13 mouse cellular contexts compared by ENCODE assay signal in genomic region chr6:145931341-145931740, GRCm38 (mm10). TPM values are rescaled to one million over a fixed set of nuclear protein-coding genes. Genes with fewer than 3 reads are reported as not detected.
DNase-seq lines count a peak whose midpoint lies in the region; ATAC-seq and TF ChIP-seq lines count a peak whose summit lies in the region.
"Had no signal": no experiment of that assay in that cellular context is flagged by ENCODE, and none has a peak within 500 bp of the region (broad histone marks: within the 10 kb centered on the region; RNA-seq: fewer than 3 reads in every experiment).

Gene Sspn, plus strand, starts transcription at chr6:145931641.

- no peaks in the 10 kb centered on the region for H3K36me3 ChIP-seq in stomach, embryonic 14.5 days (ENCODE audit: control insufficient read depth, insufficient read depth, low read length)
- H3K36me3 ChIP-seq in stomach, postnatal 0 days (ENCODE audit: control insufficient read depth, insufficient read depth, low read length), result no peaks in the 10 kb centered on the region
- no peaks in the 10 kb centered on the region for H3K36me3 ChIP-seq in heart, embryonic 13.5 days
- no peaks in the 10 kb centered on the region for H3K36me3 ChIP-seq in stomach, embryonic 15.5 days
- no peaks in the 10 kb centered on the region for H3K36me3 ChIP-seq in midbrain, embryonic 15.5 days (replicated peaks)
- no peaks in the 10 kb centered on the region for H3K36me3 ChIP-seq in liver, postnatal 0 days (replicated peaks; ENCODE audit: insufficient read depth, low read length)
- H3K36me3 ChIP-seq: hindbrain, embryonic 15.5 days; liver, embryonic 13.5 days had no signal

- no peak for DNase-seq in stomach, postnatal 0 days (ENCODE audit: low spot score)
- no peak for DNase-seq in gastrocnemius, adult 18-20 months (ENCODE audit: low spot score)
- no peak for DNase-seq in liver, postnatal 0 days
- DNase-seq in kidney, adult 8-10 months, result no peak
- DNase-seq: kidney, postnatal 14 days; liver, embryonic 13.5 days had no signal

- no peak for TF ChIP-seq EP300 in stomach, postnatal 0 days (optimal IDR thresholded peaks at IDR 0.05)
- no peak for TF ChIP-seq EP300 in liver, postnatal 0 days (IDR thresholded peaks at IDR 0.05; ENCODE audit: low read depth)

- no peak for TF ChIP-seq CTCF in stomach, postnatal 0 days (IDR thresholded peaks at IDR 0.05; ENCODE audit: low read depth)
- no peak for TF ChIP-seq CTCF in liver, postnatal 0 days (IDR thresholded peaks at IDR 0.05; ENCODE audit: low read depth)

- no peak within 1 kb of the TSS for H3K4me3 ChIP-seq in stomach, embryonic 14.5 days (ENCODE audit: low read depth, low read length)
- H3K4me3 ChIP-seq in stomach, postnatal 0 days (ENCODE audit: low read depth, low read length), result no peak within 1 kb of the TSS
- H3K4me3 ChIP-seq in heart, embryonic 13.5 days, result no peak within 1 kb of the TSS
- no peak within 1 kb of the TSS for H3K4me3 ChIP-seq in stomach, embryonic 15.5 days (replicated peaks)
- no peak within 1 kb of the TSS for H3K4me3 ChIP-seq in midbrain, embryonic 15.5 days
- H3K4me3 ChIP-seq in liver, postnatal 0 days (ENCODE audit: low read depth, low read length), result no peak within 1 kb of the TSS
- H3K4me3 ChIP-seq: forebrain, embryonic 13.5 days; hindbrain, embryonic 15.5 days; liver, embryonic 13.5 days had no signal

- H3K9me3 ChIP-seq in stomach, embryonic 14.5 days (ENCODE audit: control insufficient read depth, low read depth, low read length), result no peaks in the 10 kb centered on the region
- no peaks in the 10 kb centered on the region for H3K9me3 ChIP-seq in stomach, postnatal 0 days (ENCODE audit: control insufficient read depth, low read length)
- no peaks in the 10 kb centered on the region for H3K9me3 ChIP-seq in heart, embryonic 13.5 days
- no peaks in the 10 kb centered on the region for H3K9me3 ChIP-seq in stomach, embryonic 15.5 days
- H3K9me3 ChIP-seq in midbrain, embryonic 15.5 days, result no peaks in the 10 kb centered on the region
- H3K9me3 ChIP-seq in liver, postnatal 0 days (ENCODE audit: low read length), result no peaks in the 10 kb centered on the region
- H3K9me3 ChIP-seq: forebrain, embryonic 13.5 days; hindbrain, embryonic 15.5 days; liver, embryonic 13.5 days had no signal

- H3K27ac ChIP-seq in stomach, embryonic 14.5 days (ENCODE audit: low read length), result no peak within 1 kb of the TSS
- no peak within 1 kb of the TSS for H3K27ac ChIP-seq in stomach, postnatal 0 days (replicated peaks)
- H3K27ac ChIP-seq in heart, embryonic 13.5 days (replicated peaks), result no peak within 1 kb of the TSS
- no peak within 1 kb of the TSS for H3K27ac ChIP-seq in stomach, embryonic 15.5 days
- no peak within 1 kb of the TSS for H3K27ac ChIP-seq in midbrain, embryonic 15.5 days
- no peak within 1 kb of the TSS for H3K27ac ChIP-seq in liver, postnatal 0 days (ENCODE audit: low read depth)
- H3K27ac ChIP-seq: forebrain, embryonic 13.5 days; hindbrain, embryonic 15.5 days; liver, embryonic 13.5 days had no signal

- no peaks in the 10 kb centered on the region for H3K27me3 ChIP-seq in stomach, embryonic 14.5 days (ENCODE audit: control insufficient read depth, insufficient read depth, low read length)
- H3K27me3 ChIP-seq in stomach, postnatal 0 days (ENCODE audit: control insufficient read depth, insufficient read depth, low read length), result no peaks in the 10 kb centered on the region
- no peaks in the 10 kb centered on the region for H3K27me3 ChIP-seq in heart, embryonic 13.5 days (replicated peaks)
- no peaks in the 10 kb centered on the region for H3K27me3 ChIP-seq in stomach, embryonic 15.5 days (replicated peaks)
- no peaks in the 10 kb centered on the region for H3K27me3 ChIP-seq in midbrain, embryonic 15.5 days (replicated peaks)
- H3K27me3 ChIP-seq in liver, postnatal 0 days (ENCODE audit: insufficient read depth, low read length), result no peaks in the 10 kb centered on the region
- H3K27me3 ChIP-seq: forebrain, embryonic 13.5 days; hindbrain, embryonic 15.5 days; liver, embryonic 13.5 days had no signal

- no peak within 1 kb of the TSS for H3K9ac ChIP-seq in stomach, embryonic 14.5 days (replicated peaks; ENCODE audit: low read depth, low read length)
- no peak within 1 kb of the TSS for H3K9ac ChIP-seq in stomach, postnatal 0 days (ENCODE audit: low read length)
- no peak within 1 kb of the TSS for H3K9ac ChIP-seq in heart, embryonic 13.5 days
- no peak within 1 kb of the TSS for H3K9ac ChIP-seq in stomach, embryonic 15.5 days
- no peak within 1 kb of the TSS for H3K9ac ChIP-seq in midbrain, embryonic 15.5 days
- H3K9ac ChIP-seq in liver, postnatal 0 days (replicated peaks), result no peak within 1 kb of the TSS
- H3K9ac ChIP-seq: forebrain, embryonic 13.5 days; hindbrain, embryonic 15.5 days; liver, embryonic 13.5 days had no signal

- ATAC-seq in stomach, embryonic 14.5 days (ENCODE audit: insufficient number of reproducible peaks, insufficient read depth, low FRiP score, low read depth), result no peak
- no peak for ATAC-seq in stomach, postnatal 0 days (ENCODE audit: low FRiP score, low TSS enrichment)
- ATAC-seq in heart, embryonic 13.5 days (ENCODE audit: extremely low read depth, insufficient number of reproducible peaks, low FRiP score, low TSS enrichment), result no peak
- ATAC-seq in stomach, embryonic 15.5 days (ENCODE audit: insufficient read depth, low FRiP score, low read depth), result no peak
- ATAC-seq in midbrain, embryonic 15.5 days (replicated peaks), result no peak
- no peak for ATAC-seq in liver, postnatal 0 days
- ATAC-seq: forebrain, embryonic 13.5 days had no signal

- peaks cover 13% of the 10 kb centered on the region for H3K4me1 ChIP-seq in stomach, embryonic 14.5 days (ENCODE audit: control insufficient read depth, insufficient read depth, low read length)
- no peaks in the 10 kb centered on the region for H3K4me1 ChIP-seq in stomach, postnatal 0 days (replicated peaks; ENCODE audit: control insufficient read depth, insufficient read depth)
- peaks cover 35% of the 10 kb centered on the region for H3K4me1 ChIP-seq in heart, embryonic 13.5 days
- 0 out of 2 replicates have a peak, but pooled peaks cover 5% of the 10 kb centered on the region for H3K4me1 ChIP-seq in stomach, embryonic 15.5 days
- peaks cover 13% of the 10 kb centered on the region for H3K4me1 ChIP-seq in midbrain, embryonic 15.5 days
- 0 out of 2 replicates have a peak, but pooled peaks cover 3% of the 10 kb centered on the region for H3K4me1 ChIP-seq in liver, postnatal 0 days (ENCODE audit: insufficient read depth)
- H3K4me1 ChIP-seq: liver, embryonic 13.5 days had no signal

- no peak within 1 kb of the TSS for H3K4me2 ChIP-seq in stomach, embryonic 14.5 days (replicated peaks; ENCODE audit: low read depth, low read length)
- no peak within 1 kb of the TSS for H3K4me2 ChIP-seq in stomach, postnatal 0 days (replicated peaks; ENCODE audit: low read depth)
- no peak within 1 kb of the TSS for H3K4me2 ChIP-seq in heart, embryonic 13.5 days
- H3K4me2 ChIP-seq in stomach, embryonic 15.5 days, result no peak within 1 kb of the TSS
- no peak within 1 kb of the TSS for H3K4me2 ChIP-seq in midbrain, embryonic 15.5 days
- H3K4me2 ChIP-seq in liver, postnatal 0 days (ENCODE audit: low read depth, low read length), result no peak within 1 kb of the TSS
- H3K4me2 ChIP-seq: forebrain, embryonic 13.5 days; hindbrain, embryonic 15.5 days; liver, embryonic 13.5 days had no signal

- 64% methylated on average over 3 of the region's 3 CpGs for WGBS in stomach, embryonic 14.5 days
- 60% methylated on average over 3 of the region's 3 CpGs for WGBS in stomach, postnatal 0 days
- WGBS in heart, embryonic 13.5 days, result 60% methylated on average over 3 of the region's 3 CpGs
- 71% methylated on average over 3 of the region's 3 CpGs for WGBS in stomach, embryonic 15.5 days
- WGBS in midbrain, embryonic 15.5 days, result 75% methylated on average over 3 of the region's 3 CpGs
- 66% methylated on average over 3 of the region's 3 CpGs for WGBS in liver, postnatal 0 days (ENCODE audit: insufficient replicate concordance)

RNA-seq across cellular contexts. Expression of gene Sspn, which starts in this region (rescaled TPM):
- polyA plus RNA-seq in stomach, embryonic 14.5 days (2014; fragmentation: Nextera tagmentation; extraction: Ambion mirVana), result 10.0 and 10.3 TPM in 2 replicates
- 8.0 and 8.1 TPM in 2 replicates for polyA plus RNA-seq in stomach, postnatal 0 days (2015; fragmentation: Nextera tagmentation; extraction: Ambion mirVana)
- total RNA-seq in gastrocnemius, adult 18-20 months (2021), result 10 to 100 TPM; 39.5 to 43.1 TPM
- polyA plus RNA-seq in heart, embryonic 13.5 days (2015; fragmentation: Nextera tagmentation; extraction: Ambion mirVana), result 53.4 and 57.1 TPM in 2 replicates
- polyA plus RNA-seq in stomach, embryonic 15.5 days (2015; fragmentation: Nextera tagmentation; extraction: Ambion mirVana), result 11.0 and 11.9 TPM in 2 replicates
- polyA plus RNA-seq in midbrain, embryonic 15.5 days (2015; fragmentation: Nextera tagmentation; extraction: Ambion mirVana), result 4.3 and 4.5 TPM in 2 replicates
- 0.51 and 0.60 TPM in 2 replicates for polyA plus RNA-seq in liver, postnatal 0 days (2015; fragmentation: Nextera tagmentation; extraction: Ambion mirVana)
- total RNA-seq: megakaryocyte-erythroid progenitor cell, adult 5-6 weeks had no signal
